Mouse (Mus musculus) liver, postnatal 0 days (tissue): ENCODE measurements around the gene Prss40.

ENCODE experiments used
- CTCF ChIP-seq: sonication (generic); IDR thresholded peaks from 2 replicates; pipeline ENCODE4 v1.5.1; 2016; ENCODE audit warnings: antibody characterized with exemption, low read depth
- EP300 ChIP-seq: IDR thresholded peaks from 2 replicates; pipeline ENCODE4 v1.6.1; 2016; ENCODE audit warnings: antibody characterized with exemption, low read depth, mild to moderate bottlenecking

DNA sequence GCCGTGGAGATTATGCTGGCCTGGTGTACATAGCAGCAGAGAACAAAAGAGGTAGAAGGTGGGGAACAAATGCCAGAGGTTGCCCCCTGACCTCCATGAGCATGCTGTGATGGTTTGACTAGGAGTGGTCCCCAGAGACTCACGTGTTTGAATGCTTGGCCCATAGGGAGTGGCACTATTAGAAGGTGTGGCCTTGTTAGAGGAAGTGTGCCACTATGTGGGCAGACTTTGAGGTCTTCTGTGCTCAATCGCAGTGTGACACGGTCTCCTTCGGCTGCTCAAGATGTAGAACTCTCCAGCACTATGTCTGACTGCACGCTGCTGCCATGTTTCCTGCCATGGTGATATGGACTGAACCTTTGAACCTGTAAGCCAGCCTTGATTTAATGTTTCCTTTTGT lies 12.5 kb upstream of the Prss40 start:
- no peak for TF ChIP-seq CTCF
- no peak for TF ChIP-seq EP300
